Mouse (Mus musculus) intestine, embryonic 15.5 days (tissue): ENCODE data around the gene Paqr8. TPM values are rescaled to one million over a fixed set of nuclear protein-coding genes. Genes with fewer than 3 reads are reported as not detected.
A peak's percentile ranks its signal among the peaks of the same experiment; 100 is the strongest.

Source experiments
- ATAC-seq: fragments of 200-750 bp; cut with Nextera tagmentation; 2 replicates; pipeline ENCODE4 v1.8.0; 2017; ENCODE audit warnings: moderate TSS enrichment, moderate library complexity
- H3K27ac ChIP-seq: fragments of 300-500 bp; sonication (generic); 2 replicates; pipeline ENCODE4 v1.5.1; 2015; ENCODE audit warnings: mild to moderate bottlenecking, inconsistent platforms
- H3K27me3 ChIP-seq: fragments of 300-500 bp; sonication (generic); replicated peaks from 2 replicates; pipeline ENCODE4 v1.6.1; 2015; ENCODE audit warnings: inconsistent platforms
- H3K36me3 ChIP-seq: fragments of 300-500 bp; sonication (generic); 2 replicates; pipeline ENCODE4 v1.6.1; 2015; ENCODE audit warnings: inconsistent platforms
- H3K4me1 ChIP-seq: fragments of 300-500 bp; sonication (generic); replicated peaks from 2 replicates; pipeline ENCODE4 v1.6.1; 2015; ENCODE audit warnings: inconsistent platforms
- H3K4me2 ChIP-seq: fragments of 300-500 bp; sonication (generic); replicated peaks from 2 replicates; pipeline ENCODE4 v1.6.1; 2015; ENCODE audit warnings: mild to moderate bottlenecking, inconsistent platforms
- H3K4me3 ChIP-seq: fragments of 300-500 bp; sonication (generic); replicated peaks from 2 replicates; pipeline ENCODE4 v1.5.1; 2015; ENCODE audit warnings: inconsistent platforms
- H3K9ac ChIP-seq: fragments of 300-500 bp; sonication (generic); 2 replicates; pipeline ENCODE4 v1.6.1; 2015; ENCODE audit warnings: inconsistent platforms
- H3K9me3 ChIP-seq: fragments of 300-500 bp; sonication (generic); 2 replicates; pipeline ENCODE4 v1.6.1; 2016; ENCODE audit warnings: inconsistent platforms
- WGBS: fragments of 180-500 bp; shearing (Covaris S2); methylation state at CpG from one replicate; pipeline ENCODE4 v1.1.7; 2015; 5-methylcytosine and 5-hydroxymethylcytosine counted together
- polyA plus RNA-seq: library from polyadenylated mRNA; unstranded; fragments of >200 nt; fragmentation: Nextera tagmentation; extraction: Ambion mirVana; gene quantifications from 2 replicates; pipeline ENCODE4 v1.2.1, GENCODE M21; 2015

Paqr8 gene
- polyA plus RNA-seq, 1 experiment from 2014 or later, result 6.1 TPM

- Histone ChIP-seq H3K9ac (no peak overlapping the region), H3K27ac (no peak overlapping the region), H3K27me3 (no peaks in the 10 kb centered on the region), H3K4me3 (no peak overlapping the region), H3K9me3 (no peaks in the 10 kb centered on the region), H3K36me3 (no peaks in the 10 kb centered on the region), H3K4me2 (no peak overlapping the region), H3K4me1 (no peaks in the 10 kb centered on the region)
- peak; percentile 39; the same call in 1 of the 2 replicates for ATAC-seq
- WGBS, result 92% methylated on average over 4 of the region's 4 CpGs
These were observed 11.0 kb upstream of the Paqr8 start for GRCm38 (mm10) chr1:20879361-20879760.

- no peak overlapping the region for H3K4me3 ChIP-seq
- 83% methylated on average over 4 of the region's 4 CpGs for WGBS
- no peaks in the 10 kb centered on the region for H3K9me3 ChIP-seq
- H3K4me2 ChIP-seq, result no peak overlapping the region
- no peaks in the 10 kb centered on the region for H3K27me3 ChIP-seq
- no peak overlapping the region for H3K9ac ChIP-seq
- no peak for ATAC-seq
- no peak overlapping the region for H3K27ac ChIP-seq
- no peaks in the 10 kb centered on the region for H3K36me3 ChIP-seq
- no peaks in the 10 kb centered on the region for H3K4me1 ChIP-seq
These were observed 7.3 kb upstream of the Paqr8 start for GRCm38 (mm10) chr1:20883079-20883478.

- H3K9ac ChIP-seq, result peak overlapping the region; percentile 67
- peak overlapping the region; percentile 89 for H3K4me2 ChIP-seq
- 25% methylated on average over 16 of the region's 16 CpGs for WGBS
- H3K27me3 ChIP-seq, result no peaks in the 10 kb centered on the region
- no peaks in the 10 kb centered on the region for H3K9me3 ChIP-seq
- no peaks in the 10 kb centered on the region for H3K36me3 ChIP-seq
- H3K4me3 ChIP-seq, result peak overlapping the region; percentile 70
- peak overlapping the region; percentile 88; the same call in 1 of the 2 replicates for H3K27ac ChIP-seq
- ATAC-seq, result peak; percentile 34
- 0 out of 2 replicates have a peak, but pooled peaks cover 7% of the 10 kb centered on the region for H3K4me1 ChIP-seq
These were observed 566 bp upstream of the Paqr8 start for GRCm38 (mm10) chr1:20889677-20890403.

GRCm38 (mm10) chr1:20890941-20891399 lies 564 bp downstream of the Paqr8 start:
- Histone ChIP-seq H3K4me1 (0 out of 2 replicates have a peak, but pooled peaks cover 7% of the 10 kb centered on the region), H3K4me2 (peak overlapping the region; percentile 89), H3K27ac (peak overlapping the region; percentile 88), H3K4me3 (peak overlapping the region; percentile 70), H3K36me3 (no peaks in the 10 kb centered on the region), H3K27me3 (no peaks in the 10 kb centered on the region), H3K9ac (peak overlapping the region; percentile 67), H3K9me3 (no peaks in the 10 kb centered on the region)
- whole genome bisulfite sequencing, result under 1% methylated on average over 20 of the region's 20 CpGs
- peak; percentile 88 for ATAC-seq

GRCm38 (mm10) chr1:20893059-20893458 lies 2.7 kb downstream of the Paqr8 start:
- Histone ChIP-seq H3K27me3 (no peaks in the 10 kb centered on the region), H3K4me2 (no peak overlapping the region), H3K4me1 (0 out of 2 replicates have a peak, but pooled peaks cover 7% of the 10 kb centered on the region), H3K9me3 (no peaks in the 10 kb centered on the region), H3K36me3 (no peaks in the 10 kb centered on the region), H3K9ac (no peak overlapping the region), H3K27ac (no peak overlapping the region), H3K4me3 (no peak overlapping the region)
- ATAC-seq, result no peak
- WGBS, result 80% methylated on average over 5 of the region's 5 CpGs

- Histone ChIP-seq H3K36me3 (no peaks in the 10 kb centered on the region), H3K4me2 (no peak overlapping the region), H3K9me3 (no peaks in the 10 kb centered on the region), H3K9ac (no peak overlapping the region), H3K4me1 (no peaks in the 10 kb centered on the region), H3K27ac (no peak overlapping the region), H3K4me3 (no peak overlapping the region), H3K27me3 (no peaks in the 10 kb centered on the region)
- ATAC-seq, result no peak
- 52% methylated on average over 9 of the region's 9 CpGs for WGBS
These were observed 8.0 kb downstream of the Paqr8 start for GRCm38 (mm10) chr1:20898391-20898790.

- no peak overlapping the region for H3K9ac ChIP-seq
- H3K27ac ChIP-seq, result no peak overlapping the region
- 68% methylated on average over 4 of the region's 4 CpGs for WGBS
- H3K9me3 ChIP-seq, result no peaks in the 10 kb centered on the region
- no peaks in the 10 kb centered on the region for H3K4me1 ChIP-seq
- no peak overlapping the region for H3K4me3 ChIP-seq
- H3K4me2 ChIP-seq, result no peak overlapping the region
- no peaks in the 10 kb centered on the region for H3K27me3 ChIP-seq
- ATAC-seq, result no peak
- no peaks in the 10 kb centered on the region for H3K36me3 ChIP-seq
These were observed 9.9 kb downstream of the Paqr8 start for GRCm38 (mm10) chr1:20900336-20900735.

GRCm38 (mm10) chr1:20905501-20906127 lies 15.2 kb downstream of the Paqr8 start:
- ATAC-seq, result no peak
- 88% methylated on average over 8 of the region's 8 CpGs for WGBS

GRCm38 (mm10) chr1:20906128-20906515 lies 15.7 kb downstream of the Paqr8 start:
- Histone ChIP-seq H3K4me3 (no peak overlapping the region), H3K4me2 (no peak overlapping the region), H3K9ac (no peak overlapping the region), H3K27ac (no peak overlapping the region), H3K36me3 (no peaks in the 10 kb centered on the region), H3K9me3 (no peaks in the 10 kb centered on the region), H3K4me1 (no peaks in the 10 kb centered on the region), H3K27me3 (no peaks in the 10 kb centered on the region)
- no peak for ATAC-seq
- 84% methylated on average over 9 of the region's 9 CpGs for WGBS

More at GRCm38 (mm10) chr1:20905501-20906127, 15.2 kb downstream of the Paqr8 start:
- Histone ChIP-seq H3K27me3 (no peaks in the 10 kb centered on the region), H3K4me1 (no peaks in the 10 kb centered on the region), H3K36me3 (no peaks in the 10 kb centered on the region), H3K27ac (no peak overlapping the region), H3K9ac (no peak overlapping the region), H3K4me3 (no peak overlapping the region), H3K9me3 (no peaks in the 10 kb centered on the region), H3K4me2 (no peak overlapping the region)

GRCm38 (mm10) chr1:20908541-20908940 lies 18.1 kb downstream of the Paqr8 start:
- no peak overlapping the region for H3K9ac ChIP-seq
- WGBS, result 62% methylated on average over 4 of the region's 4 CpGs
- no peak overlapping the region for H3K4me2 ChIP-seq
- no peak overlapping the region for H3K4me3 ChIP-seq
- ATAC-seq, result no peak
- no peaks in the 10 kb centered on the region for H3K36me3 ChIP-seq
- H3K4me1 ChIP-seq, result peaks cover 3% of the 10 kb centered on the region; the same call in 1 of the 2 replicates
- H3K27ac ChIP-seq, result no peak overlapping the region
- H3K27me3 ChIP-seq, result no peaks in the 10 kb centered on the region
- H3K9me3 ChIP-seq, result no peaks in the 10 kb centered on the region

- no peaks in the 10 kb centered on the region for H3K36me3 ChIP-seq
- ATAC-seq, result no peak
- no peak overlapping the region for H3K27ac ChIP-seq
- no peaks in the 10 kb centered on the region for H3K27me3 ChIP-seq
- H3K4me2 ChIP-seq, result 0 out of 2 replicates have a peak overlapping the region, but pooled peaks have one; percentile 17
- no peak overlapping the region for H3K4me3 ChIP-seq
- no peak overlapping the region for H3K9ac ChIP-seq
- WGBS, result 29% methylated on average over 2 of the region's 2 CpGs
- H3K9me3 ChIP-seq, result no peaks in the 10 kb centered on the region
- H3K4me1 ChIP-seq, result peaks cover 3% of the 10 kb centered on the region; the same call in 1 of the 2 replicates
These were observed 21.7 kb downstream of the Paqr8 start for GRCm38 (mm10) chr1:20912115-20912514.

GRCm38 (mm10) chr1:20912527-20913171 lies 22.2 kb downstream of the Paqr8 start:
- ATAC-seq, result peak; percentile 23; the same call in 1 of the 2 replicates

More at GRCm38 (mm10) chr1:20912527-20913171, 22.2 kb downstream of the Paqr8 start:
- WGBS, result 47% methylated on average over 13 of the region's 13 CpGs
- no peak overlapping the region for H3K4me3 ChIP-seq
- no peaks in the 10 kb centered on the region for H3K27me3 ChIP-seq
- no peaks in the 10 kb centered on the region for H3K36me3 ChIP-seq
- H3K27ac ChIP-seq, result no peak overlapping the region
- H3K9me3 ChIP-seq, result no peaks in the 10 kb centered on the region
- H3K4me2 ChIP-seq, result 0 out of 2 replicates have a peak overlapping the region, but pooled peaks have one; percentile 17
- peaks cover 3% of the 10 kb centered on the region; the same call in 1 of the 2 replicates for H3K4me1 ChIP-seq
- H3K9ac ChIP-seq, result no peak overlapping the region
